Mouse (Mus musculus) gastrocnemius, postnatal 25 days (tissue): ENCODE results near the gene Fcrl6. TPM values are rescaled to one million over a fixed set of nuclear protein-coding genes. Genes with fewer than 3 reads are reported as not detected.
A peak's percentile ranks its signal among the peaks of the same experiment; 100 is the strongest.

Experiments
- DNase-seq: peaks from one replicate; pipeline ENCODE4 v3.0.0; 2022
- total RNA-seq, 2 experiments: library from RNA; stranded (reverse); gene quantifications; 1 replicate in 1 of 2; 2 replicates in 1 of 2; pipeline ENCODE4 v1.2.3; 2021

Fcrl6 gene
- total RNA-seq, 2 experiments from 2014 or later = not detected

- no peak for DNase-seq
Measured at GRCm38 (mm10) chr1:172614654-172615053, 12.3 kb upstream of the Fcrl6 start.

- DNase-seq = no peak
Measured at GRCm38 (mm10) chr1:172612745-172613144, 10.4 kb upstream of the Fcrl6 start.

GRCm38 (mm10) chr1:172611304-172611703 is 9.0 kb upstream of the Fcrl6 start:
- no peak for DNase-seq

- no peak for DNase-seq
Measured at GRCm38 (mm10) chr1:172594495-172594894, 7.9 kb downstream of the Fcrl6 start.

- no peak for DNase-seq
Measured at GRCm38 (mm10) chr1:172593956-172594355, 8.4 kb downstream of the Fcrl6 start.

GRCm38 (mm10) chr1:172593321-172593720 is 9.0 kb downstream of the Fcrl6 start:
- no peak for DNase-seq

GRCm38 (mm10) chr1:172590385-172590784 is 12.0 kb downstream of the Fcrl6 start, which contains the start of gene Slamf8:
TSS of gene Slamf8 (minus strand) at chr1:172590568.
- DNase-seq = no peak

GRCm38 (mm10) chr1:172585612-172586567 is 16.5 kb downstream of the Fcrl6 start:
- DNase-seq = no peak

GRCm38 (mm10) chr1:172585026-172585425 is 17.3 kb downstream of the Fcrl6 start:
- DNase-seq = no peak

- DNase-seq = no peak
Measured at GRCm38 (mm10) chr1:172584271-172584670, 18.1 kb downstream of the Fcrl6 start.

- no peak for DNase-seq
Measured at GRCm38 (mm10) chr1:172582436-172582835, 19.9 kb downstream of the Fcrl6 start.

GRCm38 (mm10) chr1:172580116-172580515 is 22.2 kb downstream of the Fcrl6 start:
- no peak for DNase-seq

GRCm38 (mm10) chr1:172567758-172568157 is 34.6 kb downstream of the Fcrl6 start:
- no peak for DNase-seq

GRCm38 (mm10) chr1:172566131-172566530 is 36.2 kb downstream of the Fcrl6 start:
- no peak for DNase-seq

- DNase-seq = no peak
Measured at GRCm38 (mm10) chr1:172563465-172563828, 38.9 kb downstream of the Fcrl6 start.

GRCm38 (mm10) chr1:172562641-172563464 is 39.5 kb downstream of the Fcrl6 start:
- peak; percentile 65 for DNase-seq

GRCm38 (mm10) chr1:172555638-172556037 is 46.7 kb downstream of the Fcrl6 start, which contains the start of gene Vsig8:
TSS of gene Vsig8 (plus strand) at chr1:172555938.
- no peak for DNase-seq

GRCm38 (mm10) chr1:172552623-172553022 is 49.7 kb downstream of the Fcrl6 start:
- DNase-seq = no peak

GRCm38 (mm10) chr1:172551009-172551408 is 51.3 kb downstream of the Fcrl6 start:
- no peak for DNase-seq

GRCm38 (mm10) chr1:172550551-172550951 is 51.8 kb downstream of the Fcrl6 start:
- peak; percentile 45 for DNase-seq

- no peak for DNase-seq
Measured at GRCm38 (mm10) chr1:172549717-172550116, 52.6 kb downstream of the Fcrl6 start.

GRCm38 (mm10) chr1:172549314-172549713 is 53.0 kb downstream of the Fcrl6 start:
- no peak for DNase-seq

GRCm38 (mm10) chr1:172548501-172548900 is 53.9 kb downstream of the Fcrl6 start:
- DNase-seq = no peak
